Mouse (Mus musculus) T-helper 2 cell (primary cell): ENCODE measurements around the gene Trappc3.

Experiments
- in situ Hi-C: fragments of 300-600 bp; cut with MboI, MseI; formaldehyde crosslinking; loops from one replicate; pipeline ENCODE4 v1.15.1; 2025; ENCODE audit warnings: high pct_unique_total_duplicates

The Trappc3 gene

GRCm38 (mm10) chr4:126277906-126278564, 15.9 kb downstream of the Trappc3 start:
- in situ Hi-C loops: no loop called here

GRCm38 (mm10) chr4:126278565-126278915, 16.4 kb downstream of the Trappc3 start:
- in situ Hi-C loops: no loop called here

GRCm38 (mm10) chr4:126278961-126279360, 16.8 kb downstream of the Trappc3 start:
- in situ Hi-C loops: no loop called here

GRCm38 (mm10) chr4:126281706-126282105, 19.6 kb downstream of the Trappc3 start:
- in situ Hi-C loops: no loop called here

- in situ Hi-C loops: no loop called here
Measured at GRCm38 (mm10) chr4:126283582-126283981, 21.5 kb downstream of the Trappc3 start.

- in situ Hi-C loops: no loop called here
Measured at GRCm38 (mm10) chr4:126286492-126286891, 24.4 kb downstream of the Trappc3 start, which contains the start of gene Col8a2. Gene Col8a2, plus strand, starts transcription at chr4:126286793.

GRCm38 (mm10) chr4:126287302-126287995, 25.3 kb downstream of the Trappc3 start:
- in situ Hi-C loops: no loop called here

GRCm38 (mm10) chr4:126288085-126288666, 26.1 kb downstream of the Trappc3 start:
- in situ Hi-C loops: no loop called here

- in situ Hi-C loops: no loop called here
Measured at GRCm38 (mm10) chr4:126290314-126290713, 28.2 kb downstream of the Trappc3 start.

- in situ Hi-C loops: no loop called here
Measured at GRCm38 (mm10) chr4:126291196-126291595, 29.1 kb downstream of the Trappc3 start.

- in situ Hi-C loops: no loop called here
Measured at GRCm38 (mm10) chr4:126295152-126295551, 33.0 kb downstream of the Trappc3 start.

GRCm38 (mm10) chr4:126295937-126296336, 33.8 kb downstream of the Trappc3 start:
- in situ Hi-C loops: no loop called here

GRCm38 (mm10) chr4:126296617-126297101, 34.5 kb downstream of the Trappc3 start:
- in situ Hi-C loops: no loop called here

- in situ Hi-C loops: no loop called here
Measured at GRCm38 (mm10) chr4:126300916-126301583, 38.9 kb downstream of the Trappc3 start.

- in situ Hi-C loops: no loop called here
Measured at GRCm38 (mm10) chr4:126301584-126302309, 39.6 kb downstream of the Trappc3 start.

GRCm38 (mm10) chr4:126303877-126304276, 41.8 kb downstream of the Trappc3 start:
- in situ Hi-C loops: no loop called here

GRCm38 (mm10) chr4:126305428-126305827, 43.3 kb downstream of the Trappc3 start:
- in situ Hi-C loops: loop anchor here (5.0 kb wide), 1 partner anchor 83 kb away; no protein-coding TSS in a partner anchor

- in situ Hi-C loops: loop anchor here (5.0 kb wide), 1 partner anchor 84 kb away; no protein-coding TSS in a partner anchor
Measured at GRCm38 (mm10) chr4:126306058-126306457, 43.9 kb downstream of the Trappc3 start.

GRCm38 (mm10) chr4:126306827-126307226, 44.7 kb downstream of the Trappc3 start:
- in situ Hi-C loops: loop anchor here (5.0 kb wide), 1 partner anchor 85 kb away; no protein-coding TSS in a partner anchor

- in situ Hi-C loops: loop anchor here (5.0 kb wide), 1 partner anchor 87 kb away; no protein-coding TSS in a partner anchor
Measured at GRCm38 (mm10) chr4:126309211-126309921, 47.2 kb downstream of the Trappc3 start.
